Mouse (Mus musculus): Measurements from ENCODE around the gene Lsm10.

- peak; percentile 56; the same call in 1 of the 2 replicates for TF ChIP-seq CTCF (IDR thresholded peaks at IDR 0.05; ENCODE audit: control insufficient read depth, insufficient read depth, insufficient replicate concordance, low read depth, low read length)
- no peak for TF ChIP-seq POLR2A (IDR thresholded peaks at IDR 0.05; ENCODE audit: control insufficient read depth, low read depth, low read length)
These were observed 17.5 kb downstream of the Lsm10 start for GRCm38 (mm10) chr4:126113943-126114342.
